Mouse (Mus musculus): ENCODE measurements around the gene Rhox9. TPM values are rescaled to one million over a fixed set of nuclear protein-coding genes. Genes with fewer than 3 reads are reported as not detected.
"Not testable (repeated sequence)": the region's sequence is repeated elsewhere in the genome, so short reads cannot be mapped to it uniquely, and the experiment has no call there.

Rhox9 gene
- not detected for total RNA-seq (2021)
- long read RNA-seq, experiment 1, result 0 reads
- long read RNA-seq, experiment 2, result 0 reads

- DNase-seq, result not testable (repeated sequence)
Measured at GRCm38 (mm10) chrX:37901670-37902069, at the start of gene Rhox9. Rhox9 (minus strand) TSS chrX:37901770.

GRCm38 (mm10) chrX:37916311-37916710 lies 14.7 kb upstream of the Rhox9 start:
- DNase-seq, result no peak

- DNase-seq, result peak; percentile 9
Measured at GRCm38 (mm10) chrX:37908581-37908980, 7.0 kb upstream of the Rhox9 start.

- DNase-seq, result peak; percentile 28
Measured at GRCm38 (mm10) chrX:37903727-37904126, 2.2 kb upstream of the Rhox9 start.

- not testable (repeated sequence) for DNase-seq
Measured at GRCm38 (mm10) chrX:37897132-37897531, 4.4 kb downstream of the Rhox9 start, which contains the start of gene Rhox7b. Rhox7b (minus strand) TSS chrX:37897232.

- DNase-seq, result no peak
Measured at GRCm38 (mm10) chrX:37878844-37879243, 22.7 kb downstream of the Rhox9 start, which contains the start of gene Rhox8. Rhox8 (minus strand) TSS chrX:37878944.

- DNase-seq, result no peak
Measured at GRCm38 (mm10) chrX:37871641-37872040, 29.9 kb downstream of the Rhox9 start.

Other genes with a start within 250 kb of the Rhox9 start
- not detected for gene Rhox3h, start 233.0 kb downstream of the Rhox9 start, total RNA-seq (2021)
- gene Rhox2h, start 228.5 kb downstream of the Rhox9 start, total RNA-seq (2021), result not detected
- gene Rhox5, start 96.9 kb downstream of the Rhox9 start, total RNA-seq (2021), result not detected
- not detected for gene Rhox6, start 74.9 kb downstream of the Rhox9 start, total RNA-seq (2021)
- not detected for gene Rhox7a, start 70.1 kb downstream of the Rhox9 start, total RNA-seq (2021)
- not detected for gene Rhox8, start 22.8 kb downstream of the Rhox9 start, total RNA-seq (2021)
- gene Rhox7b, start 4.5 kb downstream of the Rhox9 start, total RNA-seq (2021), result not detected
- not detected for gene Btg1-ps1, start 117.0 kb upstream of the Rhox9 start, total RNA-seq (2021)
- not detected for gene Btg1-ps2, start 141.3 kb upstream of the Rhox9 start, total RNA-seq (2021)
- gene Rhox10, start 164.7 kb upstream of the Rhox9 start, total RNA-seq (2021), result not detected
- not detected for gene Rhox11, start 183.4 kb upstream of the Rhox9 start, total RNA-seq (2021)
- not detected for gene Rhox12, start 209.1 kb upstream of the Rhox9 start, total RNA-seq (2021)
- gene Rhox13, start 219.4 kb upstream of the Rhox9 start, total RNA-seq (2021), result not detected

Data from adrenal gland, postnatal 10 days (tissue).